Mouse (Mus musculus): ENCODE measurements around the gene Calhm3.

Calhm3 gene

DNA sequence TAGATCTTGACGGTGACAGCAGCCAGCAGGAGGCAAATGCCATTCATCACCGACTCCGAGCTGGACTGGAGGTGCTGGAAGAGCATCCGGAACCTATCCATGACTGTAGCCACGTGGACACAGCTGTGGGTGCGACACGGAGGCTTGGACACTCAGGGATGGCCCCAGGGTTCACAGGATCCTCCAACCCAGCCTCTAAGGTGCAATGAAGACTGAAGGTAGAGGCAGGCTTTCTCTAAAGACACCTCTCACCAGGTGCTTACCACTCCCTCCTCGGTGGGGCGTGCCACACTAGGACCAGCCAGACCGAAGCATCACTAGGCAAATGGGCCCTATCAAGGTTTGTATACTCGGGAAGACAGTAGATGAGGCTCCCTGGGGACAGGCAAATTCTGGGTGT lies at the start of gene Calhm3:
Calhm3 (minus strand) TSS at position 101 of the 400 bp plus-strand sequence.
- DNase-seq, result no peak

DNA sequence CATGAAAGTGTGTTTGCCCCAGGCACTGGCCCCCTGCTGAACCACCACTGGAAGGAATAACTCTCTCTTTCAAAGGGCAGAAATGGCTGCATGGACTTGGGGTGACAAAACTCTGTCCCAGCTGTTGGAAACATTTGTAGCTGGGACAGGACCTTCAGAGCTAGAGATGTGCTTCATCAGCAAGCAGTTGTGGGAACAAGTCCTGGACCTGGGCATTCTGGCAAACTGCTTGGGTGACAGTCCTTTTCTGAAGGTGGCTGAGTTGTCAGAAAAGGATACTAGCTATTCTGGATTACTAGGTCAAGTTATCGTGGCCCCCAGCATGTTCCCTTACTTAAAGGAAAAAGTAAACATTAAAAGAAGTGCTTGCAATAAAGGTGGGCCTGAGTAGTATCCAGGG lies 48.6 kb upstream of the Calhm3 start:
- DNase-seq, result no peak

DNA sequence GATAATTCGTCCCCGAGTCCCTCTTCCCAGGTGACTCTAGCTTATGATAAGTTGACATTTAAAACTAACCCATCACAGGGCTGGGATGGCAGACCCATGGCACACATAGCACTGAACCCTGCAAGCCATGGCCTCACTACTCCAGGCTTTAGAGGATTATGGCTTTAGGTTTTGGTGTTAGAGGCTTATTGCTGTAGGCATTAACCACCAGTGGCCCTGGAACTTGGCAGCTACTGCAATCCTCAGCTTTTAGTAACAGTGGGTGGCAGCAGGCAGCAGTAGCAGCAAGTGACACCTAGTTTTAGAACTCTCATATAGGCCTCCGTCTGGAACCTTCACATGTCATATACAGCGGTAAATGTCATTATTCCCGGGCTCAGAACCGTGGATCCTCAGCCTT lies 47.1 kb upstream of the Calhm3 start:
- DNase-seq, result peak; percentile 61

DNA sequence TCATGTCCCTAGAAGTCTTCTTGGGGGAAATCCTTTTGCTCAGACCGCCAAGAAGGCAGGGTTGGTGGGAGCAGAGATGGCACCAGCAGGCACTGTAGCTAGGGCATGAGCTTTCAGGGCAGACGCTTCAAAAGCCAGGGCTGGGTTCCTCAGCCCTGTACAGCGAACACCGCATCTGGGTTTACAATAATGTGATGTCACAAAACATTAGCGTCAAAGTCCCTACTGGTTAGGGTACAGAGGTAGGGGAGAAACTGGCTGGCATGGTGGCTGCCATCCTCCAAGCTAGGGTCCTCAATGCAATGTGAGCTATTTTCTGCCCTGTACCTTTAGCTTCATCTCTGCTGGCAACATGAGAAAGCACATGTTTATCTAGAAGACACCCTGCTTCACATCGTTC lies 45.5 kb upstream of the Calhm3 start:
- DNase-seq, result no peak

DNA sequence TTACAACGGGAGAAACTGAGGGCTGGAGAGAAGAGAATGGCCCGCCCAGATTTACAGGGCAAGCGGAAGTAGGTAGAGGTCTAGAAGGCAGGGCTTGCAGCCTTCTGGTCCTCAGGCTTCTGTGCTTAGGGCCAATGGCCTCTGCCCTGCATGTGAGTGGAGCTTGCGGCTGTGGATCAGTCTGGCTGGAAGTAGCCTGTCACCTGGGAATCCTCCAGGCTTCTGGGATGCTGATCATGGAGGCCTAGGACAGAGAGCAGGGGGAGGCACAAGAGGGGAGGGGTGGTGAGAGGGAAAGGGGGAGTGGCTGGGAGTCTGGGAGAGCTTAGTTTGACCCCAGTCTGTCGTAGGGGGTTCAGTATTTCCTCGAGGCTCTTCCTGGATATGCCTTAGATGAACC lies 44.9 kb upstream of the Calhm3 start:
- DNase-seq, result no peak

DNA sequence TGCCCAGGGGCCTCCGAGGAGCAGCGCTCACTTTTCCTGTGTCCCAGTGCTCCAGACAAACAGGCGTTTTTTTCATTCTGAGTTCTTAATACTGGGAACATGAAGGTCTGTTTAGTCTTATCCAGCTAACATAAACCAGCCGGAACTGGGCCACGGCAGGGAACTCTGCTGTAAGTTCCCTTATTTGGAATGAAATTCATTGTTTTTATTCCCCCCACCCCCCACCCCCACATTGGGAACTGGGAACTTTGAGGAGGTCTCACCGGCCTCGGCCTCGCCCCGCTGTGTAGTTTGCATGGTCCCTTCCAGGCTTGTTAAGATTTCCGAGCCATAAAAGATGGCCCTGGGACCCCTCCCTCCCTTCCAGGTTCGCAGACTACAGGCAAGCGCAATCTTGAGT lies 44.4 kb upstream of the Calhm3 start:
- no peak for DNase-seq

DNA sequence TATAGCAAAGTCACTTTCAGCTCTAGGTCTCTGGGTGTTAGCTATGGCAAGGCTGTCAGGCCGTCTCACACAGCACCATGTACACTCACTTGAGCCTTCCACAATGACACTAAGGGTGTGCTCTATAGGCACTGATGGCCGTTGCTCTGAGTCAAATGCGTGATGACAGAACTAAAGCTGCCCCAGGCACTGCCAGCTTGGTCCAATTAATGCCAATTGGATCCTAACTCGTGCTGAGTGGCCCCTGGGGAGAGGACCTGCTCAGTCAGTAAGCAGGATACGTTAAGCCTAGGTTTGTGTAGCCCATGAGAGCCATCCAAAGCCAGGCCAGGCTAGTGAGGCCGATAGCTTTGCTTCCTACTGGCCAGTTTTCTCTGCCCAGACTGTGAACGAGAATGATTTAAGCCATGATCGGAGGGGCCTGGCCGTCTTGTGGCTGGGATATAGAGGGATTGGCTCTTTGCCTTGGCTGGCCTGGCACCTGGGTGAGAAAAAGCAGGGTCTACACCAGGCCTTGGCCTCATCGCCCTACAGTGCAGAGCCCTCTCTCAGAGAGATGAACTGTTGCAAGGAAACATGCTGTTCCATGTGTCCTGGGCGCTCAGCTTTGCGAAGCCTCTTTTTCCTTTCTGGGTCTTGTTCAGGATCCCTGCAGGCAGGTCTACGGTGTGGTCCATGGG lies 41.2 kb upstream of the Calhm3 start:
- no peak for DNase-seq

DNA sequence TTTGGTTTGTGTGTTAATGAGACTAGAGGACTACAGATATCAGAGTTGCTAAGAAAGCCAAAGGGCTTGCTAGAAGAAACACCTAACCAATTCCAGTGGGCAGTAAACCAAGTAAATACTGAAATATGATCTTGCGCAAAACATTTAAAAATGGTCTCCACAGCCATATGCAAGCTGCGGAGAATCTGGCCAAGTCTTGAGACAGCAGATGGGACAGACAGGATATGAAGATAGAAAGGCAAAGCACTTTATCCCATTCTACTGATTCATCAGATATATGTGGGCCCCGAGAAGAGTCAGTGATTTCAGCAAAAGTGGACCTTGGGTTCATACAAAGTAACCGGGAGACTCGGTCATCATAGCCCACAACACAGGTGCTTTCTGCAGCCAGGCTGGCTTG lies 34.6 kb upstream of the Calhm3 start:
- no peak for DNase-seq

DNA sequence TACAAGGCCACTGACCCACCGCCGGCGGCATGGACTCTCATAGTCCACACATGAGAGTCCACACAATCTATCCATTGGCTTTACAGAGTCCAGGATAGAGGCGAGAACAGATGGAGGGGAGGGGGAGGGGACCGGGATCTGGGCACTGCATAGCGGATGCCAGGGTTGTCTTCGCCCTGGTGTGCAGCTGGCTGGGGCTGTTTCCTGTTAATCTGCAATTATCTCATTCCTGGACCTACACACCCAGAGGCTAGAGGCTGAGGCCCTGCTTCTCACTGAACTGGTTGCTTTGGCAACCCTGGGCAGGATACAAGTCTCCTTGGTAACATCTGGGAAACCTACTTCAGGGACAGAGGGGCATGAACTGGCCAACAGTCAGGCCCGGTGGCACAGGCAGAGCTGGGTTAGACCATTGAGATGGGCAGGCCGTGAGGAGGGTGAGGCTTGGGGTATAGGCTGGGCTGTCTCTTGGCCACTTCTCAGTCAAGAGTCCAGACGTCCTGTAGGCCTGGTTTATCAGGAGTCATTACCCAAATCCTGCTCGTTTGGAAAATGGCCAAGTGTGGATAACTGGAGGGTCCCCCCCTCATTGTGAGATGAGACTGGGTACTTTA lies 31.1 kb upstream of the Calhm3 start:
- no peak for DNase-seq

DNA sequence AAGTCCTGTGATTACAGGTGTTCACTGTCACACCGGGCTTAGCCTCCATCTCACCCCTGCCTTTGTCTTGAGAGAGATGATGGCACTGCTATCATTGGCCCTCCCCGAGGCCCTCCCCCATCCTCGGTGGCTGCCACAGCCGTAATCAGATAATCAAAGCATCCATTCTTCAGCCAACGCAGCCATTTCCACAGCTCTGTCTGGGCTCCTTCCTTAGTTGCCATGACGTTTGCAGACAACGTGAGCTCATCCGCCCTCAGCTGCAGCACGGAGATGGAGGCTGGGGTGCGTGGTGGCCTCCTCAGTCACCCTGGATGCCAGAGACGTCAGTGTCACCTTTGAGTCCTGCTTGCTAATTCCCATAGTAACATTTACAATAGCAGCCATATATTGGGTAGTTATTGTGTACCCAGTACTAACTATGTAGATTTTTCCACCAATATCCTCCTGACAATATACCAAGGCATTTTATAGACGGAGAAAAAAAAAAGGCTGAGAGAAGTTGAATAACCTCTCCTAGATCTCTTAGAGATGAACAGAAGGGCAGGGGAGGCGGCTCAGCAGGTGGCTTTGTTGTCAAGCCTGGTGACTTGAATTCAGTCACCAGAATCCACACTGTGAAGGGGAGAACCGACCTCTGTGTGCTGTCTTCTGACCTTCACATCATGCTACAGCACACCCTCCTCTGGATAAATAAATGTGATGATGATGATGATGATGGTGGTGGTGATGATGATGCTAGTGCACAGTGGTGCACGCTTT lies 29.1 kb upstream of the Calhm3 start:
- DNase-seq, result peak; percentile 61

DNA sequence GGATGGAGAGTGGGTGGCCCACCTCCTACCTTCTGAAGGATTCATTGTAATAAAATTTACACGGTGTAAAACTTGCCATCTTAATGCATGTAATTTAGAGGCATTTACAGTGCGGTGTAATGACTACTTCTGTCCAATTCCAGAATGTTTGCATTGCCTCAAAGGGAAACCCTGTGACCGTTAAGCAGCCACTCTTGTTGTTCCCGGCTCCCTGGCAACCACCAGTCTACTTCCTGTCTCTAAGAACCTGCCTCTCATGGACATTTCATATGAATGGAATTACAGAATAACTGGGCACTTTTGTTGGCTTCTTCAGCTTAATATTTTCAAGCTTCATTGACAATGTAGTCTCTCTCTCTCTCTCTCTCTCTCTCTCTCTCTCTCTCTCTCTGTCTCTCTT lies 27.2 kb upstream of the Calhm3 start:
- no peak for DNase-seq

DNA sequence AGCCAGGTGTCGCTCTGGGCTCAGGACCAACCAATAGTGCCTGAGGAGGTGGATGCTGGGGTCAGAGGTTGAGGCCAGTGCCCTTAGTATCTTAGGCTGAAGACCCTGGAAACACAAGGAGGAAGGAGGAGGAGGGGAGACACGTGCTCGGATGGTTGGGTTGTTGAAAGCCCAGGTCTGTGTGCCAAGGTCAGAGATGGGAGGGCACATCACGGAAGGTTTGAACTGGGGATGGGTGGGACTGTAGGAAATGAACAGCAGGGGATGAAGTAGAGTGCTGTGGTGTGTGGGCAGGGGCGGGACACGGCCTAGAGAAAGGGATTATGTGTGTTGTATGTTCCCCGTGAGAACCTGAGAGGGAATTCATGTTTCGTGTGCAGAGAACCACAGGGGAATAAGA lies 26.7 kb upstream of the Calhm3 start:
- no peak for DNase-seq

DNA sequence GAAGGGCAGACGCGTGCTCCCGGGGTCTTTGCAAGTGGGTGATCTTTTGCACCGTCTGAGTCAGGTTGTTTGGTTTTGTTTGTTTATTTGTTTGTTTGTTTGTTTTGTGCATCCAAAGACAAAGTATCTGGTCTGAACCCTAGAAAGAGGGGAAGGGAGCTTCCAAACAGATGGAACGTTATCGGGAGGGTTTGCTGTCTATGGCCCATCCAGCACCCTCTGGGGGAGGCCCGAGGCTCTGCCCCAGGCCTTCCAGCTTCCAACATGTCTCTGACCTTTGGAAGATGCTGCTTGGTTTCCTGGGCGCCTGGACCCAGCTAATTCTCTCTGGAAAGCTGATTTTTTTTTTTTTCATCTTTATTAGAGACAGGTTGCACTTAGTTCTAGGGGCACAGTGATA lies 22.4 kb upstream of the Calhm3 start:
- no peak for DNase-seq

DNA sequence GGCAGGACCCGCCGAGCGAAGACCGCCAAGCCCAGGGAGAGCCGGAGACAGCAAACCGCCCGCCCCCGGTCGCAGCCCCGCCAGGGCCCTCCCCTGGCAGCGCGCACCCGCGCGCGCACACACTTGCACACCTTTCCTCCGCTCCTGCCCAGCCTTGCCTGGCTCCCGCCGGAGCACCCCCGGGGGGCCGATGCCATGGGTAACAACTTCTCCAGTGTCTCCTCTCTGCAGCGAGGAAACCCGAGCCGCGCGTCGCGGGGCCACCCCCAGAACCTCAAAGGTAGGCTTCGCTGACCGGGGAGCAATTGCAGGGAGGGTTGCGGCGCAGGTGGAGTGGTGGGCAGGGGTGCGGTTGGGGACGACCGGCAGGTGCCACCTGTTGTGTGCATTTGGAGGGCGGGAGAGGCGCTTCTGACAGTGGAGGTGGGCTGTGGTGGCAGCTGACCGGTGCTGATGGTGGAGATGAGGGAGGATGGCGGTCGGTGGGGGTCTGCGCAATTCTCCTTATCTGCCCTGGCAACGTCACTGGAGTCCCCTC lies 21.8 kb upstream of the Calhm3 start:
- DNase-seq, result no peak

DNA sequence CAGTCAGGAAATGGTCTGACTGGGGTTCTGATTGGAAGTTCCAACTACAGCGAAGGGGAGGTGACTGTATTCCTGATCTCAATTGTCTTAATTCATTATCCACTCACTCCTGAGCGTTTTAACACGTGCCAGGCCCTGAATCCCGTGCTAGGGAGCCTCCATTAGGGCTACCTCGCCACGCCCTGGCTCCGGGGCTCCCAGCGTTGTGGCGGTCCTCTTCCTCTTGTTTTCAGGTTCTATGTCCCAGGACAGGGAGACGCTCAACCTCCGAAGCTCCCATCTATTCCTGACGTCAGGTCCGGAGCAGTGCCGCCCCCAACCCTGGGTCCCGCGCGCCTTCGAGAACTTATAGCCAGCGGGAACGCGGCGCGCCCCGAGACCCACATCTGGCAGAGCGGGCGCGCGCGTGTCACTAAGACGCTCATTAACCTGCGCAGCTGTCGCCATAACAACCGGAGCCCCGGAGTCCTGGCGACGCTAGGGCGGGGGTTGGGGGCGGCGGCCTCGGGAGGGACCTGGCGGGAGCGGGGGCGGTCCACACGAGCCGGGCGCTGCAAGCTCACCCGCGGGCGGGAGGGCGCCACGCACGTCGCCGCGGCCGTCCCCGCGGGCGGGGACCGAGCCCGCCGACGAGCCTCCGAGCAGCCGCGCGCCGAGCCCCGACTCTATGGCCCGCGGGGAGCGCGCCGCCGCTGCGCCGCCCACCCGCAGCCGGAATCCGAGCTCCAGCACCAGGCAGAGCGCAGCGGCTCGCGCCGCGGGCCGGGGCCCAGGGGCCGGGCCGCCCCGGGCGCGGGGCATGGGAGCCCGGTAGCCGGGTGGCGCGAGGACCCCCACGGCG lies 21.1 kb upstream of the Calhm3 start, which contains the start of gene Neurl1a:
Neurl1a (plus strand) TSS at position 390 of the 841 bp plus-strand sequence.
- DNase-seq, result peak; percentile 61

DNA sequence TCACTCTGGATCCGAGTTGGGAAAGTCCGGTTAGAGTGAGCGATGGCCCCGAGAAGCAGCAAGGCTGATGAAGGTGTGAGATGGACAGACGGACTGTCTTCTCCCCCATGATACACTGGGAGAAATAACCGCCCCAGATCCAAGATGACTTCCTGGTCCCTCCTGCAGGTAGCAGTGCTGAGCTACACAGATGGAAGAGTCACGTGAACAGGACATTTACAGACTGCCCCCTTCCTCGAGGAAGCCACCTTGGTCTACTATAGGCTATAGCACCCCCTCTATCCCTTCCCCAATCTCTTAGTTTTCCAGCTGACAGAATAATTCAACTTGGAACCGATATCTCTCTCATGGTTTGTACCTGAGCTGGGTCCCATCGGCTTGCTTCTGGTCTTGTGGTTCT lies 20.4 kb upstream of the Calhm3 start:
- no peak for DNase-seq

DNA sequence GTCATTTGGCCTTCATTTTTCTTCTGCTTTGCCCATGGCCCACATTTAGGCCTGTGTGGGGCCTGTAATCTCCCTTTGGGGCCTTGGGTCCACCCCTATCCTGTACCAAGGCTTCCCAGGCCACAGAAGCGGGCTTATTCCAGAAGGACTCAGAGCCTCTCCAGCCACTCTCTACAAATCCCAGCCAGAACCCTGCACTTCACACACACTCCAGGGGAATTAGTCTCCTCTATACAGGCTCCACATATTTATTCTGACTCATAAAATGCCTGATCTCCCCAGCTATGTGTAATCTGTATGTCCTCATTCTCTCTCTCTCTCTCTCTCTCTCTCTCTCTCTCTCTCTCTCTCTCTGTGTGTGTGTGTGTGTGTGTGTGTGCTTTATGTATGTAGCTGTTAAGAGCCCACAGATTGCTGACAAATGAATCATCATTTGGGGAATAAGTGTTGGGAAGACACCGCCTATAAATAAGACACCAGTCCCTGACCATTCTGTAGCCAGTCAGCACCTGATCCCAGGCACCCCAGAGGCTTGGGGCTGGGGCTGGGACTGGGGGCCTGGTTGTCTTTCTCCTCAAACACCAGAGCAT lies 19.4 kb upstream of the Calhm3 start:
- DNase-seq, result no peak

DNA sequence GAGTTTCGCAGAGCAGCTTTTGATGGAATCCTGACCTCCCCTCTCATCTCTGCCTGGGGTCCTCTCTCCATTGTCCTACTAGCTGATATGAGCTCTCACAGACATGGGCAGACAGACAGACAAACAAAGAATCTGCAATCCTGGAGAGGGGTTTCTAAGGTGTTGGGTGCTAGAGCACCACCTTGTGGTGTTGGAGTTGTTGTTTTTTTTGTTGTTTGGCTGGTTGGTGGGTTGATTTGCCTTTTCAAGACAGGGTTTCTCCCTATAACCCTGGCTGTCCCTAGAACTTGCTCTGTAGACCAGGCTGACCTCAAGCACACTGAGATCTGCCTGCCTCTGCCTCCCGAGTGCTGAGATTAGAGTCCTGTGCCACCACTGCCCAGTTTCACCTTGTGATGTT lies 17.9 kb upstream of the Calhm3 start:
- DNase-seq, result no peak

DNA sequence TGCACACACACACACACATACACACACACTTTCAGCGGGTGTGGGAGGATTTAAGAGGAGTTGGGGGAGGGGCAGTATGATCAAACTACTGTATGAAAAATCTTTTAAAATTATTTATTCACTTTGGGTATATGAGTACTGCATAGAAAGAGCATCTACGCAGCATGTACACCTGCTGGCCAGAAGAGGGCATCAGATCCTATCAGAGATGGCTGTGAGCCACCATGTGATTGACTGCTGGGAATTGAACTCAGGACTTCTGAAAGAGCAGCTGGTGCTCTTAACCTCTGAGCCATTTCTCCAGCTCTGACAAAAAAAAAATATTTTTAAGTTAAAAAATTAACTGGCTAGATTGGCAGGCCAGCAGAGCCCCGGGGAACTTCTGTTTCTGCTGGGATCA lies 17.0 kb upstream of the Calhm3 start:
- no peak for DNase-seq

DNA sequence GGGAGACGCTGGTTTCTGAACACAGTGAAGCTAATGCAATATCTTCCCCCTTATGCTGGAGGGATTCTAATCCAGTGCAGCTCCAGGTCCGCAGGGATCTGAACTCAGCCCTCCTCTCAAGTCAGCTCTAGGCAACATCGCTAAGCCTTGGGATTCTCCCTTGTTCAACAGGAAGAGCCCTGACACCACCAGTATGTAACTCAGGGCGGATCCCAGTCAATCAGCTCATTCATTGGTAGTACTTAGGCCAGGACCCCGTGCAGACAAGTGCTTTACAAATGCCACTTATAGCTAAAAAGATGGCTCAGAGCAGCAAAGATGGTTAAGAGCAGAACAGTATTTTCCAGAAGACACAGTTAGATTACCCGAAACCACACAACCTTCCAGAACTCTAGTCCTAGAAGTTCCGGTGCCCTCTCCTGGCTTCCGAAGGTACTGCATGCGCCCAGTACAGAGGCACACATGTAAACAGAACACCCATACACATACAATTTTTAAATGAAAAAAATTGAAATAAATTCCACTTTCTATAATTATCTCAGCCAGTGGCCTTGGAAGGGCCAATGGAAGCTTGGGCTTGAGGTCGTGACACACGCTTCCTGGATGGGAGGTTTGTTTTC lies 11.3 kb upstream of the Calhm3 start:
- DNase-seq, result peak; percentile 83

DNA sequence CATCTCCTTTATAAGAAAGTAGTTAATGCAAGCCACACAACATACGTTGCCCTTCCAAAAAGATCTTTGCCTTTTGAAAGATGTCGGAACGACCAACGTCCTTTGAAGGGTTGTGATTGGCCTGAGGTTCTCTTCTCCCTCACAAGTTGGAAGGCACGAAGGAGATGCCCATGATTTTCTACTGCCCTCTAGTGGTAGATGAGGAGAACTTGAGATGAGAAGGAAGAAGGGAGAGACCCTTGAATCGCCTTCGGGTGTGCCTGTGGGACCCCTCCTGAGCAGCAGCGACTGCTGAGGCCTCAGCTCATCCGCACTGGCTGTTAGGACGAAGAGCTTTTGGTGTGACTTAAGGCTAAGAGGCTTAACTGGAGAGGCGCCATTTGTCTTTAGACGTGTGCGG lies 10.7 kb upstream of the Calhm3 start:
- DNase-seq, result no peak

DNA sequence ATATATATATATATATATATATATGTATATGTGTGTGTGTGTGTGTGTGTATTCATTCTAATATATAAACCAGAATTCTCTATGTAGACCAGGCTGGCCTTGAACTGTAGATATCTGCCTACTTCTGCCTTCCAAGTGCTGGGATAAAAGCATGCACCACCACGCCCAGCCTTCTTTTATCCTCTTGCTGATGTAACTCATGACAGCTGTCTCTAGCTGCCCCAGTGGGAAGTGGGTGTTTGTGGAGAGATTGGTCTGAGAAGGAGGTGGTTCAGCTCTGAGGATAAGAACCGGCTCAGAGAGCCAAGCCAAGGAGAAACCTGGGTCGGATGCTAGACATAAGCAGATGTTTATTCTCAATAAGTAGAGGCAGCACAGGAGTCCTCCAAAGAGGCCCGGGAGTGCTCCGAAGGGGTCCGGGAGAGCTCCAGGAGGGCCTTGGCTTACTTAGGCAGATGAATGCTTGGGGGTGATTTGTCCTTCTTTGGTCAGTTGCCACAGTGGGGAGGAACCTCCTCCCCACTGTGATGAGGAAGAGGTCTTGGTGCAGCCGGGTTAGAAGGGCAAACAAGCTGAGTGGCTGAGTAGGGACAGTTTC lies 10.2 kb upstream of the Calhm3 start:
- no peak for DNase-seq
